Mouse (Mus musculus): ENCODE results near the gene Cntd1.

Cntd1 gene

GRCm38 (mm10) chr11:101278223-101279192 lies at the start of gene Cntd1, which contains the start of gene Coa3:
Cntd1 (plus strand) TSS chr11:101279012.
Coa3 (minus strand) TSS chr11:101279114.
- peak; percentile 80 to 81 for DNase-seq (ENCODE audit: low spot score in 2 of 2)

- no peak for DNase-seq (ENCODE audit: low spot score in 2 of 2)
These were observed 49.4 kb upstream of the Cntd1 start for GRCm38 (mm10) chr11:101229361-101229900.

GRCm38 (mm10) chr11:101230061-101230511 lies 48.7 kb upstream of the Cntd1 start:
- no peak for DNase-seq (ENCODE audit: low spot score in 2 of 2)

- no peak for DNase-seq (ENCODE audit: low spot score in 2 of 2)
These were observed 48.3 kb upstream of the Cntd1 start for GRCm38 (mm10) chr11:101230526-101230925.

- no peak for DNase-seq (ENCODE audit: low spot score in 2 of 2)
These were observed 47.6 kb upstream of the Cntd1 start for GRCm38 (mm10) chr11:101230991-101231871.

GRCm38 (mm10) chr11:101232010-101232839 lies 46.6 kb upstream of the Cntd1 start:
- no peak for DNase-seq (ENCODE audit: low spot score in 2 of 2)

- no peak for DNase-seq (ENCODE audit: low spot score in 2 of 2)
These were observed 45.6 kb upstream of the Cntd1 start for GRCm38 (mm10) chr11:101233240-101233639.

GRCm38 (mm10) chr11:101234124-101234523 lies 44.7 kb upstream of the Cntd1 start:
- no peak for DNase-seq (ENCODE audit: low spot score in 2 of 2)

- no peak for DNase-seq (ENCODE audit: low spot score in 2 of 2)
These were observed 43.4 kb upstream of the Cntd1 start for GRCm38 (mm10) chr11:101235429-101235828.

GRCm38 (mm10) chr11:101236782-101237181 lies 42.0 kb upstream of the Cntd1 start:
- no peak for DNase-seq (ENCODE audit: low spot score in 2 of 2)

GRCm38 (mm10) chr11:101238071-101238647 lies 40.7 kb upstream of the Cntd1 start:
- DNase-seq (ENCODE audit: low spot score in 2 of 2): no peak

- DNase-seq (ENCODE audit: low spot score in 2 of 2): no peak
These were observed 33.7 kb upstream of the Cntd1 start for GRCm38 (mm10) chr11:101245071-101245470.

- peak in 1 of 2 experiments; percentile 39 for DNase-seq (ENCODE audit: low spot score in 2 of 2)
These were observed 32.7 kb upstream of the Cntd1 start, which contains the start of gene Ramp2 for GRCm38 (mm10) chr11:101245855-101246701. Ramp2 (plus strand) TSS chr11:101246028.

- no peak for DNase-seq (ENCODE audit: low spot score in 2 of 2)
These were observed 32.2 kb upstream of the Cntd1 start for GRCm38 (mm10) chr11:101246702-101247012.

- no peak for DNase-seq (ENCODE audit: low spot score in 2 of 2)
These were observed 31.2 kb upstream of the Cntd1 start for GRCm38 (mm10) chr11:101247521-101248030.

GRCm38 (mm10) chr11:101248258-101248994 lies 30.4 kb upstream of the Cntd1 start:
- DNase-seq (ENCODE audit: low spot score in 2 of 2): peak in 1 of 2 experiments; percentile 49

GRCm38 (mm10) chr11:101251031-101251430 lies 27.8 kb upstream of the Cntd1 start:
- no peak for DNase-seq (ENCODE audit: low spot score in 2 of 2)

GRCm38 (mm10) chr11:101252941-101253340 lies 25.9 kb upstream of the Cntd1 start:
- DNase-seq (ENCODE audit: low spot score in 2 of 2): no peak
